Mouse (Mus musculus): ENCODE results near the gene Kcnj4.
A peak's percentile ranks its signal among the peaks of the same experiment; 100 is the strongest.

Kcnj4 gene

GRCm38 (mm10) chr15:79455106-79455810 lies 49.8 kb downstream of the Kcnj4 start, which contains the start of gene Csnk1e:
TSS of gene Csnk1e (minus strand) at chr15:79455566.
- peak; percentile 87 for DNase-seq

DNA sequence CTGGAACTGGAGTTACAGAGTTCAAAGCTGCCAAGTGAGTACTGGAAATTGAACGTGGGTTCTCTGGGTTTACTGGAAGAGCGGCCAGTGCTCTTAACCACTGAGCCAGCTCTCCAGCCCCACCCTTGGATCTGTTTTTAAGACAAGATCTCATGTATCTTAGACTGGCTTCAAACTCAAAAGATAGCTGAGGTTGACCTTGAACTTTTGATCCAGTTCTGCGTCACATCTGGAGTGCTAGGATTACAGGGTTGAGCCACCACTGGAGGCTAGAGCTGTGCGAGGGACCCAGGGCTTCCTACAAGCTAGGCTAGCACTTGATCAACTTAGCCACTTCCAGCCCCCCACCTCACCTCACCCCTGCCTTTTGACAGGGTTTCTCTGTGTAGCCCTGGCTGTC lies 51.2 kb downstream of the Kcnj4 start:
- no peak for DNase-seq

GRCm38 (mm10) chr15:79448041-79448440 lies 57.0 kb downstream of the Kcnj4 start:
- no peak for DNase-seq

- DNase-seq = peak; percentile 50
These were observed 59.0 kb downstream of the Kcnj4 start for GRCm38 (mm10) chr15:79445786-79446654.

DNA sequence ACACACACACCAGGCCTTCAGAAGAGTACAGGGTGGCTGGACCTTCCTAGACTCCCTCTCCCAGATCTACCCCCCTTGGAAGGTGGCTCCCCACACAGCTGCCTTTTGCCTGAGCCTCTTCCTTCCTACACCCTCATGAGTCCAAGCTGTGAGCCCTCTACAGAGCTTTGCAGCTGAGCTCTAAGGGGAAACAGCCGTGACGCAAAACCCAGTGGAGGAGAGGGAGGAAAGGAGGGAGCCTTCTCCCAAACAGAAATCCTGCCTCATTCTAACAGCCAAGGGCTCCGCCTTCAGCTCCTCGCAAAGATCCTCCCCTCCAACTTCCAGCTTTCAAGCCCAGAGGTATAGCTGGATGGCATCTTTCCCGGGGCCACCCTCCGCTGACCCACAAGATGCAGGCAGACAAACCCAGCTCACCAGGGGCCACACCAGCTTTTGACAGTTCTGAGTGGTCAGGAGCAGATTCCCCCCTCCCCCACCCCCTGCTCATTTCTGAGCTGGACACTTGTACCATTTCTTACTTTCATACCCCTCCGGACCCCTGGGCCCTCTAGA lies 61.1 kb downstream of the Kcnj4 start:
- no peak for DNase-seq

DNA sequence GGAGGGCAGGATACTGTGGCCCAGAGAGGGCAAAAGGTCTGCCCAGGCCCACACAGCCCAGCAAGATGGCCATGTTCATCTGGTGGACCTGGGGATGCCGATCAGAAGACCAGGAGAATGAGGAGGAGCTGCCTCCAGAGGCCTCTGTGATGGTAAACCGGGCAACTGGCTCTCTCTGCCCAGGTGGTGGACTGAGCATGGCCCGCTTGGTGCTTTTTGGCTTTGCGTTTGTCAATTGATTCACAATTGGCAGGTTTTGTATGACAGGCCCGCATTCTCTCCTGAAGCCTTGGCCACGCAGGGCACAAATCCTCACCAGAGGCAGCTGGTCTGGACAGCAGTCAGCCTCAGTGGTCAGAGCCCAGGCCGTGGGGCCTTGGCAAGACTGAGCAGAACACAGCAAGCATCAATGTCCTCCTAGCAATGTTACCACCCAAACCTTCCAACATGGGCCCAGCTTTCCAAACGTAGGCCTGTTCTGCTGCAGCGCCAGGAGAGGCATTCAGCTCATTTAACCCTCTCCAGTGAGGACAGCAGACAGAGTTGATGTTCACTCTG lies 62.0 kb downstream of the Kcnj4 start:
- no peak for DNase-seq

DNA sequence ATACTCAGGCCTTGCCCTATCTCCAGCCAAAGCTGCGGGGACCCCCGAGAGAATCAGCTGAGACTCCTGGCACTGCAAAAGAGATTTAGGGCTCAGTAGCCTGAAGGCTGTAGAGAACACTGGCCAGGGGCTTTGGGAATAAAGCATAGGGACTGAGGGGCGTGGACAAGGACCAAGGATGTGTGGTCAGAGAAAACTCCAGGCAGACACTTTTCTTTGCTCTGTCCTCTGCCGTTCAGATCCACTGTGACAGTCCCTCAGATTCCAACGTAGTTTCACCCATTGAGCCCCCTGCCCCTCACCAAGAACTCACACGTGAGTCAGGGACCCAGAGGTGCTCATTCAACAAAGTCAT lies 62.8 kb downstream of the Kcnj4 start:
- no peak for DNase-seq

- DNase-seq = peak; percentile 89
These were observed 63.4 kb downstream of the Kcnj4 start for GRCm38 (mm10) chr15:79441331-79442256.

GRCm38 (mm10) chr15:79440651-79441330 lies 64.2 kb downstream of the Kcnj4 start:
- no peak for DNase-seq

DNA sequence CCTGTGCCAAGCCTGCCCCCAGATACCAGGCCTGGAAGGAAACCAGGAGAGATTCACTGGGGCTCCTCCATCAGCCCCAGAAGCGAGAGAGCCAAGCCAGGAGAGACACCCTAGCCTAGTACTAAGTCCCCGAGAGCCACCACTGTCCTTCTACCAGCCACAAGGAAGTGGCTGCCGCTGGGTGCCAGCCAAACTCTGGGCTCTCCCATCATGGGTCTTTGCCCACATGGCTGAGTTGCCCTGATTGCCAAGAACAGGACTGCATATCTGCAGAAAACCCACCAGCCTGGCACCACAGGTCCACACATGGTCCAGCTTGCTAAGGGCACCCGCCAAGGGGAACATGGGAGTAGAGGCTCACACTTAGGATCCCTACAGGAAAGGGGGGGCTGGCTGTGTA lies 64.8 kb downstream of the Kcnj4 start:
- peak; percentile 64 for DNase-seq

- no peak for DNase-seq
These were observed 65.7 kb downstream of the Kcnj4 start for GRCm38 (mm10) chr15:79439386-79439785.

- DNase-seq = no peak
These were observed 66.2 kb downstream of the Kcnj4 start for GRCm38 (mm10) chr15:79438816-79439215.

GRCm38 (mm10) chr15:79438209-79438810 lies 66.7 kb downstream of the Kcnj4 start:
- DNase-seq = peak; percentile 79

DNA sequence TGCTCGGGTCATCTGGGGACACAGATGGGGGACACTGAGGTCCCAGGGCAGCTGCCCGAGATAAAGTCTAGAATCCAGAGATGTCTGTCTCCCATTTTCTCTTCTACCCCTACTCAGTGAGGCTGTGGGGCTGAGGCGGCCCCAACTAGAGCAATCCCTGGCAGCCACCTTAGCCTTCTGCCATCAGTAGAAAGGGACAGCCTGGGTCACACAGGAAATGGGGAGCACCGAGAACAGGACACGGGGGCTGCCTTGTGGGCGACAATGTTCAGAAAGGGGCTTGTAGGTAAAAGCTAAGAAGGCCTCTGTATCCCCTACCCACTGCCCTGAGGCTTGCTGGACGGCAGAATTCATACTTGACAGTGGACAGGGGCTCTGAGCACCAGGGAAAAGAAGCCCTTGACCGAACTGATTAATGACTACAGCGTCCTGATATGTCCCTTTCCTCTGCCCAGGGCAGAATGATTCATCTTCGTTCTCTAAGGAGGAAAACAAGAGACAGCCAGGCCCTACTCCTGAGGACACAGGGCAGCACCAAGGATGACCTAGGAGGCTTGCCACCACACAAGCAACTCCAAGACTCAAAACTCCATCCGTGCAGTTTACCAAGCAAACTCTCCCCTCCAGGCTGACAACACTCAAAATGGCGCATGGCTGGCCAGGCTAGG lies 67.4 kb downstream of the Kcnj4 start:
- DNase-seq = no peak

GRCm38 (mm10) chr15:79436481-79436921 lies 68.5 kb downstream of the Kcnj4 start:
- peak; percentile 54 for DNase-seq

DNA sequence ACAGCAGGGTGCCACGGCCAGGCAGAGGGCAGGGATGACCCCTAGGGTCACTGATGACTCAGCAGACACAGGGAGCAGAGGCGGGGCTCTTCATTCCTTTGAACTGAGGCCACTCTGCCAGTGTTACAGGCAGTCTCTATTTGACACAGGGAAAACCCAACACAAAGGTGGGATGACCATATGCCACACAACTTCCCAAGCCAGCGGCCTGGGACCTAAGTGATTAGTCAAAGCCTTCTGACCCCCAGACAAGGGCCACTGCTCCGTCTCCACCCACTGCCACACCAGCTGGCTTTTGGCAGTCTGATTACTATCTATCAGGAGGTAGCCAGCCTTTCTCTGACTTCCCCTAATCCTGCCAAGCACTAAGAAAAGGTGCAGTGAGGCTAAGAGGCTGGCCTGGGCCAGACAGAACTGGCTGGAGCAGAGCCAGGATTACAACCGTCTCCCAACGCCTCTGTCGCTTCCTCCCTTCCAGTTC lies 69.8 kb downstream of the Kcnj4 start:
- peak; percentile 71 for DNase-seq

Measured in lung, postnatal 10 days (tissue).